Mouse (Mus musculus): ENCODE results near the gene Tns2.
A peak's percentile ranks its signal among the peaks of the same experiment; 100 is the strongest.

GRCm38 (mm10) chr15:102101672-102102541, 1.7 kb downstream of the Tns2 start:
- no peak for TF ChIP-seq CTCF (IDR thresholded peaks at IDR 0.05; ENCODE audit: low read depth)
- TF ChIP-seq EP300 (IDR thresholded peaks at IDR 0.05; ENCODE audit: low read depth), result peak; percentile 91

All from heart, postnatal 0 days (tissue).